Mouse (Mus musculus): ENCODE measurements around the gene Fez2.

DNA sequence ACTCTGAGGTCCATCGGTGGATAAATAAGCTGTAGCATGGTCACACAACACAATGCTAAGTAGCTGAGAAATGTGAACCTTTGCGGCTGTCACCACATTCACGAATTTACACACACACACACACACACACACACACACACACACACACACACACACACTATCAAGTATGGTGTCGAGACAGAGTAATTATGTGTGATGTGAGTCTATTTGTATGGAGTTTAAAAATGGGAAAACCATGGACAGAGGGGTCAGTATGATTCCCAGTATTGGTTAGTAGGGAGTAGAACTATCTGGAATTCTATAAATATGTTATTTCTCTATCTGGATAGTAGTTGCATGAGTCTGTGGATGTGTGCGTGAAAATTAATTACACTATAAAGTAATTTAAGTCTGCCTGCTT lies 35.6 kb upstream of the Fez2 start:
- TF ChIP-seq POLR2A (IDR thresholded peaks at IDR 0.05; ENCODE audit: extremely low read depth, insufficient read depth, low read length) (no peak), CTCF (IDR thresholded peaks at IDR 0.05; ENCODE audit: extremely low read depth, insufficient read depth, low read length) (no peak)
